Mouse (Mus musculus) CH12F3 (cell line): ENCODE results near the gene Ehmt2.

Experiments used
- in situ Hi-C: fragments of 300-500 bp; cut with MboI; formaldehyde crosslinking; loops from 2 replicates; pipeline ENCODE4 v1.14.3; 2020; ENCODE audit warnings: low sequenced_read_pairs

The Ehmt2 gene

GRCm38 (mm10) chr17:34917188-34917587 is 18.9 kb downstream of the Ehmt2 start:
- in situ Hi-C loops = no loop called here

GRCm38 (mm10) chr17:34922939-34923338 is 24.7 kb downstream of the Ehmt2 start:
- in situ Hi-C loops = no loop called here

GRCm38 (mm10) chr17:34924258-34924657 is 26.0 kb downstream of the Ehmt2 start:
- in situ Hi-C loops = no loop called here

- in situ Hi-C loops = no loop called here
Measured at GRCm38 (mm10) chr17:34927306-34928019, 29.2 kb downstream of the Ehmt2 start.

GRCm38 (mm10) chr17:34928841-34929240 is 30.6 kb downstream of the Ehmt2 start:
- in situ Hi-C loops = no loop called here

GRCm38 (mm10) chr17:34931061-34931734 is 32.9 kb downstream of the Ehmt2 start, which contains the start of gene Neu1:
Gene Neu1 (plus strand): TSS chr17:34931253.
- in situ Hi-C loops = no loop called here

- in situ Hi-C loops = no loop called here
Measured at GRCm38 (mm10) chr17:34931735-34932098, 33.4 kb downstream of the Ehmt2 start.

GRCm38 (mm10) chr17:34932287-34932686 is 34.0 kb downstream of the Ehmt2 start:
- in situ Hi-C loops = no loop called here

- in situ Hi-C loops = no loop called here
Measured at GRCm38 (mm10) chr17:34934031-34934430, 35.8 kb downstream of the Ehmt2 start.

- in situ Hi-C loops = no loop called here
Measured at GRCm38 (mm10) chr17:34934830-34935229, 36.6 kb downstream of the Ehmt2 start.

- in situ Hi-C loops = no loop called here
Measured at GRCm38 (mm10) chr17:34937960-34938505, 39.8 kb downstream of the Ehmt2 start.

GRCm38 (mm10) chr17:34941344-34942041 is 43.2 kb downstream of the Ehmt2 start:
- in situ Hi-C loops = no loop called here

GRCm38 (mm10) chr17:34943128-34943815 is 45.0 kb downstream of the Ehmt2 start:
- in situ Hi-C loops = no loop called here

- in situ Hi-C loops = no loop called here
Measured at GRCm38 (mm10) chr17:34944362-34944761, 46.1 kb downstream of the Ehmt2 start.

GRCm38 (mm10) chr17:34946486-34947140 is 48.3 kb downstream of the Ehmt2 start:
- in situ Hi-C loops = loop anchor here (5.0 kb wide), 1 partner anchor 89 kb away; no protein-coding TSS in a partner anchor

- in situ Hi-C loops = loop anchor here (5.0 kb wide), 1 partner anchor 90 kb away; no protein-coding TSS in a partner anchor
Measured at GRCm38 (mm10) chr17:34947606-34948005, 49.3 kb downstream of the Ehmt2 start.

GRCm38 (mm10) chr17:34948721-34949552 is 50.7 kb downstream of the Ehmt2 start:
- in situ Hi-C loops = loop anchor here (5.0 kb wide), 1 partner anchor 92 kb away; no protein-coding TSS in a partner anchor

- in situ Hi-C loops = loop anchor here (5.0 kb wide), 1 partner anchor 92 kb away; no protein-coding TSS in a partner anchor
Measured at GRCm38 (mm10) chr17:34949553-34949969, 51.3 kb downstream of the Ehmt2 start.
